In genomic region chr4:99199757-99200251, GRCm38 (mm10) we compare ENCODE assay signal across 9 mouse cellular contexts. TPM values are rescaled to one million over a fixed set of nuclear protein-coding genes. Genes with fewer than 3 reads are reported as not detected.
DNase-seq lines count a peak whose midpoint lies in the region; ATAC-seq and TF ChIP-seq lines count a peak whose summit lies in the region.
"Had no signal": no experiment of that assay in that cellular context is flagged by ENCODE, and none has a peak within 500 bp of the region (broad histone marks: within the 10 kb centered on the region; RNA-seq: fewer than 3 reads in every experiment).

No protein-coding gene starts in this region.

- H3K27ac ChIP-seq in heart, adult 2 months, result no peak overlapping the region
- H3K27ac ChIP-seq in forebrain, embryonic 11.5 days (ENCODE audit: low read depth, low read length), result no peak overlapping the region
- H3K27ac ChIP-seq: neural tube, embryonic 12.5 days had no signal

- DNase-seq in heart, adult 2 months, result peak in 1 of 2 experiments; percentile 26
- no peak for DNase-seq in heart, postnatal 14 days
- no peak for DNase-seq in Patski (ENCODE audit: low read depth, low spot score)
- DNase-seq in monocyte, adult 2 months (ENCODE audit: low read depth in 1 of 2, low spot score in 2 of 2), result peak; percentile 35 to 45
- DNase-seq in kidney, postnatal 36 days, result no peak
- no peak for DNase-seq in embryo, embryonic 11 days
- DNase-seq in forebrain, embryonic 11.5 days (ENCODE audit: low spot score), result no peak

- ATAC-seq in Patski, result peak; percentile 88
- ATAC-seq in inflammation-experienced regulatory T-cells, adult 6 months, result peak; percentile 35
- no peak for ATAC-seq in forebrain, embryonic 11.5 days (replicated peaks; ENCODE audit: low FRiP score)

- no peak for TF ChIP-seq EP300 in heart, adult 2 months (IDR thresholded peaks at IDR 0.05; ENCODE audit: insufficient read depth, low read depth, low read length)

- no peaks in the 10 kb centered on the region for H3K36me3 ChIP-seq in heart, adult 2 months (ENCODE audit: control insufficient read depth, insufficient read depth, low read length)
- no peaks in the 10 kb centered on the region for H3K36me3 ChIP-seq in forebrain, embryonic 11.5 days (ENCODE audit: control insufficient read depth, insufficient read depth, low read length)
- H3K36me3 ChIP-seq: neural tube, embryonic 12.5 days had no signal

- no peaks in the 10 kb centered on the region for H3K9me3 ChIP-seq in forebrain, embryonic 11.5 days (ENCODE audit: control insufficient read depth, low read length)
- H3K9me3 ChIP-seq: neural tube, embryonic 12.5 days had no signal

- intact Hi-C loops in heart, adult 2 months (cut with DNase I), result no loop called here
- intact Hi-C loops in heart, postnatal 14 days (cut with DNase I), result no loop called here

- H3K9ac ChIP-seq in heart, adult 2 months (ENCODE audit: low read depth, low read length), result no peak overlapping the region
- H3K9ac ChIP-seq in forebrain, embryonic 11.5 days (ENCODE audit: low read length), result no peak overlapping the region
- H3K9ac ChIP-seq: neural tube, embryonic 12.5 days had no signal

- POLR2A ChIA-PET in Patski (lab: Charles Lee), result no interaction called here

- WGBS in heart, adult 2 months, result 40% methylated on average over 13 of the region's 13 CpGs
- 80% methylated on average over 13 of the region's 13 CpGs for WGBS in forebrain, embryonic 11.5 days

- no peak for TF ChIP-seq CTCF in heart, adult 2 months (IDR thresholded peaks at IDR 0.05)
- no peak for TF ChIP-seq CTCF in Patski (IDR thresholded peaks at IDR 0.05)

- H3K4me3 ChIP-seq in heart, adult 2 months, result 0 out of 2 replicates have a peak overlapping the region, but pooled peaks have one; percentile 8
- no peak overlapping the region for H3K4me3 ChIP-seq in forebrain, embryonic 11.5 days (ENCODE audit: low read depth, low read length)
- H3K4me3 ChIP-seq: neural tube, embryonic 12.5 days had no signal

- no peaks in the 10 kb centered on the region; the same call in 1 of the 2 replicates for H3K79me2 ChIP-seq in heart, adult 2 months (replicated peaks; ENCODE audit: control insufficient read depth, insufficient read depth, low read length)

- CTCF ChIA-PET in Patski (lab: Charles Lee), result no interaction called here

- in situ Hi-C loops in Patski (cut with MboI; ENCODE audit: low pct_unique_long_range_greater_than_20kb), result loop anchor here (25.0 kb wide), 1 partner anchor 463 kb away; the partner anchor contains the start of gene L1td1

- H3K27me3 ChIP-seq in heart, adult 2 months (ENCODE audit: control insufficient read depth, insufficient read depth, low read length), result no peaks in the 10 kb centered on the region
- no peaks in the 10 kb centered on the region for H3K27me3 ChIP-seq in Patski
- H3K27me3 ChIP-seq in forebrain, embryonic 11.5 days (ENCODE audit: control insufficient read depth, insufficient read depth, low read length), result no peaks in the 10 kb centered on the region
- H3K27me3 ChIP-seq: neural tube, embryonic 12.5 days had no signal

- peaks cover 1% of the 10 kb centered on the region for H3K4me1 ChIP-seq in heart, adult 2 months (ENCODE audit: control insufficient read depth, insufficient read depth, low read length)
- H3K4me1 ChIP-seq in forebrain, embryonic 11.5 days (replicated peaks; ENCODE audit: control insufficient read depth, insufficient read depth, low read length), result no peaks in the 10 kb centered on the region
- H3K4me1 ChIP-seq: neural tube, embryonic 12.5 days had no signal

- no peak overlapping the region for H3K4me2 ChIP-seq in forebrain, embryonic 11.5 days (ENCODE audit: low read depth, low read length, severe bottlenecking)
- H3K4me2 ChIP-seq: neural tube, embryonic 12.5 days had no signal

- TF ChIP-seq POLR2A in heart, adult 2 months (IDR thresholded peaks at IDR 0.05; ENCODE audit: insufficient read depth, low read depth, low read length), result no peak

RNA-seq across cellular contexts. Expression of gene Atg4c, which starts 6.1 kb away (rescaled TPM):
- total RNA-seq in heart, adult 2 months (2021), result 1 to 10 TPM; 6.3 to 6.7 TPM
- 1.8 and 3.8 TPM in 2 replicates for polyA plus RNA-seq in heart, adult 2 months (2012; rRNA removed)
- total RNA-seq in heart, postnatal 14 days (2021), result 1 to 10 TPM; 5.2 to 5.9 TPM
- 10.9 TPM for polyA plus RNA-seq in Patski (2021)
- 1 to 10 TPM in 1 of 3 experiments, under 1 TPM in 2; 0.72 to 2.2 (median 0.85) TPM for polyA plus RNA-seq in inflammation-experienced regulatory T-cells, adult 6 months (2017; shearing (Covaris generic))
- polyA plus RNA-seq in forebrain, embryonic 11.5 days (2014; fragmentation: Nextera tagmentation; extraction: Ambion mirVana), result 12.0 and 12.6 TPM in 2 replicates

Comparison
In these comparisons a context has a peak if more than half of its experiments do, and no peak if none do; other contexts are left out.
1. DNase-seq: peak in monocyte, adult 2 months (2 of 2); none in heart, postnatal 14 days (0 of 2), Patski (single experiment), kidney, postnatal 36 days (0 of 2), embryo, embryonic 11 days (single experiment) and forebrain, embryonic 11.5 days (single experiment).